Mouse (Mus musculus) stomach, postnatal 0 days (tissue): ENCODE results near the gene Fry.
A peak's percentile ranks its signal among the peaks of the same experiment; 100 is the strongest.

ENCODE experiments used
- CTCF ChIP-seq: IDR thresholded peaks from 2 replicates; pipeline ENCODE4 v1.5.1; 2016; ENCODE audit warnings: antibody characterized with exemption, low read depth, mild to moderate bottlenecking, moderate library complexity
- EP300 ChIP-seq: optimal IDR thresholded peaks from 2 replicates; pipeline ENCODE3; 2016; ENCODE audit warnings: antibody characterized with exemption

- TF ChIP-seq CTCF: peak; percentile 33
- TF ChIP-seq EP300: no peak
These were observed 333.7 kb downstream of the Fry start for GRCm38 (mm10) chr5:150452004-150452626.
